Mouse (Mus musculus) stomach, embryonic 15.5 days (tissue): Measurements from ENCODE around the gene Jmjd6. TPM values are rescaled to one million over a fixed set of nuclear protein-coding genes. Genes with fewer than 3 reads are reported as not detected.
A peak's percentile ranks its signal among the peaks of the same experiment; 100 is the strongest.

Experiments
- ATAC-seq: fragments of 200-750 bp; cut with Nextera tagmentation; 2 replicates; pipeline ENCODE4 v1.8.0; 2017; ENCODE audit warnings: low read depth, moderate number of reproducible peaks, moderate TSS enrichment; ENCODE audit not compliant: insufficient read depth, low FRiP score
- H3K27ac ChIP-seq: fragments of 300-500 bp; sonication (generic); 2 replicates; pipeline ENCODE4 v1.5.1; 2015; ENCODE audit warnings: mild to moderate bottlenecking, inconsistent platforms
- H3K27me3 ChIP-seq: fragments of 300-500 bp; sonication (generic); replicated peaks from 2 replicates; pipeline ENCODE4 v1.6.1; 2015; ENCODE audit warnings: inconsistent platforms
- H3K36me3 ChIP-seq: fragments of 300-500 bp; sonication (generic); 2 replicates; pipeline ENCODE4 v1.6.1; 2015; ENCODE audit warnings: inconsistent platforms
- H3K4me1 ChIP-seq: fragments of 300-500 bp; sonication (generic); 2 replicates; pipeline ENCODE4 v1.6.1; 2015; ENCODE audit warnings: inconsistent platforms
- H3K4me2 ChIP-seq: fragments of 300-500 bp; sonication (generic); 2 replicates; pipeline ENCODE4 v1.6.1; 2015; ENCODE audit warnings: mild to moderate bottlenecking, inconsistent platforms
- H3K4me3 ChIP-seq: fragments of 300-500 bp; sonication (generic); replicated peaks from 2 replicates; pipeline ENCODE4 v1.5.1; 2015; ENCODE audit warnings: inconsistent platforms
- H3K9ac ChIP-seq: fragments of 300-500 bp; sonication (generic); 2 replicates; pipeline ENCODE4 v1.6.1; 2015; ENCODE audit warnings: inconsistent platforms
- H3K9me3 ChIP-seq: fragments of 300-500 bp; sonication (generic); 2 replicates; pipeline ENCODE4 v1.6.1; 2016; ENCODE audit warnings: inconsistent platforms
- WGBS: fragments of 180-500 bp; shearing (Covaris S2); methylation state at CpG from one replicate; pipeline ENCODE4 v1.1.7; 2015; 5-methylcytosine and 5-hydroxymethylcytosine counted together
- polyA plus RNA-seq: library from polyadenylated mRNA; unstranded; fragments of >200 nt; fragmentation: Nextera tagmentation; extraction: Ambion mirVana; gene quantifications from 2 replicates; pipeline ENCODE4 v1.2.1, GENCODE M21; 2015

The Jmjd6 gene
- polyA plus RNA-seq, 1 experiment from 2014 or later: 76.3 TPM

DNA sequence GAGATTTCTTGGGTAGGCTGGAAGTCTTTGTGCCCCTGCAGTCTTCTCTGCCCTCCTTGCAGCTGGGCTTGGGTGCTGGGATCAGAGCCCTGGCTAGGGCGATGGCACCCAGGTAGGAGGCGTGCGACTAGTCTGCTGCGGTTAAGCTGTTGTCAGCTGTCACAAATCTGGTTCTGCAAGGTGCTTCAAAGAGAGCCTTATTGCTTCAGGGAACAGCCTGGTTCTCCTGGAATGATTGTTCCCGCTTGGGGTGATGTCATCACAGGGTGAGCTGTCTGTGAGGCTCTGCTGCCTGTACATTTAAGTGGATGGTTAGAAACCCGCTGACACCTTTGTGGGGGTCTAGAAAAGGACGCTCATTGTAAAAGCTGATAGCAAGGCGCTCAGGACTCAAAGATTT lies 26.0 kb upstream of the Jmjd6 start:
- Histone ChIP-seq H3K4me1 (no peaks in the 10 kb centered on the region), H3K27ac (peak overlapping the region; percentile 67; the same call in 1 of the 2 replicates), H3K9me3 (no peaks in the 10 kb centered on the region), H3K4me3 (no peak overlapping the region), H3K4me2 (no peak overlapping the region), H3K27me3 (no peaks in the 10 kb centered on the region), H3K9ac (no peak overlapping the region), H3K36me3 (peaks cover 44% of the 10 kb centered on the region)
- WGBS: 84% methylated on average over 8 of the region's 8 CpGs
- peak; percentile 51; the same call in 1 of the 2 replicates for ATAC-seq

DNA sequence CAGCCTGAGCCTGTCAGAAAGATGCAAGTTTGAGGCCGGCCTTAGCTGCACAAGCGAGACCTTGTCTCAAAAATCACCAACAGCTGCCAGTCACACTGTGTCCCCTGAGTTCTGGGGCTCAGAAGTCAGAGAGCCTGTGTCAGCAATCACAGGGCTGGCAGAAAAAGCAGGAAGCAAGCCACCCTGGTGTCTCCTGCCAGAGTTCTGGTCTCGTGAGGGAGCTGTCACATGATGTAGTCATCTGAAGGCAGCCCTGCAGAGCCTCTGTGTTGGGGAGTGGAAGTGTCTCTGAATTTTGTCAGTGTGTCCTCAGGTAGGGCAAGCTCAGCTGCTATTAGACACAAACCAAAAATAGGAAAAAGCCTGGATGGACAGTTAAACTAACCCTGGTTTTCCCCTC lies 24.9 kb upstream of the Jmjd6 start:
- H3K9ac ChIP-seq: no peak overlapping the region
- WGBS: 74% methylated on average over 3 of the region's 3 CpGs
- H3K27ac ChIP-seq: no peak overlapping the region
- no peaks in the 10 kb centered on the region for H3K4me1 ChIP-seq
- H3K4me2 ChIP-seq: no peak overlapping the region
- ATAC-seq: no peak
- no peaks in the 10 kb centered on the region for H3K9me3 ChIP-seq
- H3K36me3 ChIP-seq: peaks cover 33% of the 10 kb centered on the region
- H3K27me3 ChIP-seq: no peaks in the 10 kb centered on the region
- no peak overlapping the region for H3K4me3 ChIP-seq

DNA sequence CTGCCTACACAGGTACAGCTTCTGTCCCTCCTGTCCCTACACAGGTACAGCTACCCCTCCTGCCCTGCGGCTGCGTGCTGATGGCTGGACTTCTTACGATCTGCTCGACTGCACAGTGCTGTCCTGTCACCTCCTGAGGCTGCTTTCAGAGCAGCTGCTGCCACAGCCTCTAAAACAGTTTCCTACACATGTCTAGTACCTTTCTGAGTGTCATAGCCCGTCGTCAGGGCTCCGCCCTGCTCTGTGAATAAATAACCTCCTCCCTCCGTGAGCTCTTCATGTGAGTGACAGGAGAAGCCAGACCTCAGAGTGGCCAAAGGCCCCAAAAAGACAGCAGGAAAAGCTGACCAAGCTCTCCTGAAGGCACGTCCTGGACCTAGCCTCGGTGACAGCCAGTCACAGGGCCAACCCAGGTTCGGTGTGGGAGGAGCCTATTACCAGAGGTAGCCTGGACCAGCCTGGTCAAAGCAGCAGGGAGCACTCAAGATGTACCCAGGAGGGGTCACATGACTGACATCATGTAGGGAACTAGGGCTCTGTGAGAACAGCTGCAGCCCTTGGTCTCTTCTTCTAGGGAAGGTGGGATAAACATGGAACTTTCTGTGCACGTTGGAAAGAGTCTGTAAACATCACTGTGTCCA lies 22.8 kb upstream of the Jmjd6 start:
- ATAC-seq: no peak
- H3K36me3 ChIP-seq: peaks cover 38% of the 10 kb centered on the region

DNA sequence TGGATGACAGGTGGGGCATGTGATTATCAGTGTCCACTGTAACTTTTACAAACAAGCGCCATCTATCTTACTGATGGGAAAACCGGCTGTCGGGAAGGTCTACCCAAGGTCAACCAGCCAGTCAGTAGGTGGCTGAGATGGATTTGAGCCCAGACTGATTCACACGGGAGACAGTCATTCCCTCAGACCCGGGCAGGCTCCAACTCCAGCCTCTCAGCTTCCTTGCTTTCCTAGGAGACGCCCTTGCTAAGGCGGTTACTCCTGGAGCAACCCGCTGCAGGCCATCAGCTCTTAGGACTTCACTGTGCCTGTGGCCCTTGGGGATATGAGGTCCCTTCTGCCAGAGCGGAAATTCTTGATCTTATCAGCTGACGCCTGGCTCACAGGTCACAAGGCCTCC lies 21.2 kb upstream of the Jmjd6 start:
- Histone ChIP-seq H3K27ac (no peak overlapping the region), H3K4me1 (no peaks in the 10 kb centered on the region), H3K4me3 (no peak overlapping the region), H3K4me2 (no peak overlapping the region), H3K9me3 (no peaks in the 10 kb centered on the region), H3K27me3 (no peaks in the 10 kb centered on the region), H3K9ac (no peak overlapping the region), H3K36me3 (peaks cover 39% of the 10 kb centered on the region)
- no peak for ATAC-seq
- 59% methylated on average over 10 of the region's 10 CpGs for WGBS

More for the DNA sequence above, 22.8 kb upstream of the Jmjd6 start:
- WGBS: 74% methylated on average over 12 of the region's 12 CpGs
- H3K4me3 ChIP-seq: no peak overlapping the region
- H3K4me2 ChIP-seq: no peak overlapping the region
- H3K4me1 ChIP-seq: no peaks in the 10 kb centered on the region
- no peaks in the 10 kb centered on the region for H3K9me3 ChIP-seq
- H3K27ac ChIP-seq: no peak overlapping the region
- no peaks in the 10 kb centered on the region for H3K27me3 ChIP-seq
- H3K9ac ChIP-seq: no peak overlapping the region

DNA sequence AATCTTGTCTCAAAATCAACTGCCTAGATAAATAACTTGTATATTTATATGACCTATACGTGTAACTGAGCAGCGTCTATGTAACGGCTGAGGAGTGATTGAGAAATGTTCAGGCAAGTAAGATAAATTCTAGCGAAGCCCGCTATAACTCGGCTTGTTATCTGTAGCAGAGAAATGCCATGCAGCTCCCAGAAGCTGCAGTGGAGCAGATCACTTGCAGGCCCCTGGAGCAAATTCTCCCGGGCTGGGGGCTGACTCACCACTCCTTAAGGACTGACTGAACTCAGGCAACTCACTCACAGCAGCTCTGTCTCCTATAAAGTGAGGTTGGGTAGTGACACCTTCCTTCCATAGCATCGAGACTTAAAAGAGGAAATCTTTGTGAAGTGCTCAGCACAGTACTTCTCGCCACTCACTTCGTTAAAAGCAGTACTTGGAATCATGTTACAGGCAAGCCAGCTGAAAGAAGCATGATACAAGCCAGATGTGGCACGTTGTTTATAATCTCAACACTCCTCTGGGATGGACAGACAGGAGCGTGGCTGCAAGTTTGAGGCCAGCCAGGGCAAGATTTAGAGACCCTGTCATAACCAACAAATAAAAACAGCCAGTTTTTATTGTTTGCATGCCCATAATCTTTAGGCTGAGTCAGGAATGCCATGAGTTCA lies 14.1 kb upstream of the Jmjd6 start:
- H3K27ac ChIP-seq: no peak overlapping the region
- no peak overlapping the region for H3K4me2 ChIP-seq
- H3K4me3 ChIP-seq: no peak overlapping the region
- no peak for ATAC-seq
- no peaks in the 10 kb centered on the region for H3K9me3 ChIP-seq
- no peaks in the 10 kb centered on the region for H3K27me3 ChIP-seq
- 58% methylated on average over 12 of the region's 12 CpGs for WGBS
- H3K9ac ChIP-seq: no peak overlapping the region
- H3K4me1 ChIP-seq: no peaks in the 10 kb centered on the region; the same call in 1 of the 2 replicates
- peaks cover 21% of the 10 kb centered on the region for H3K36me3 ChIP-seq

DNA sequence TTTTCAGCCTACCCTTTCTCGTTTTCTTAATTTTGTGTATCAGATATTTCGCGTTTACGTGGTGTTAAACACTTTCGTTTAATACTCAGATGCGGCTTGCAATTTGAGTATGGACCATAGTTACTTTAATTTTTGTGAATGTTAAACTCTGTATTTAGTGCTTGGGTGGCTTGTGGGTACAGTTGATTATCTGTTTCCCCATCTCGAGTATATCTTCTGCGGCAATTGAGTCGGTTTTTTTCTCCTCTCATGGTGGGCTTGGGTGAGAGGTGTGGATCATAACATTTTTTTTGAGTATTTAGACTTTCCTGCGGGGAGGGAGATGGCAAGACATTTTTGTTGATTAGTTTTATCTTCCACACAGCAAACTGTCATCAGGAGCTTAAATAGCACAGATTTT lies 11.0 kb upstream of the Jmjd6 start:
- Histone ChIP-seq H3K4me1 (peaks cover 2% of the 10 kb centered on the region; the same call in 1 of the 2 replicates), H3K4me3 (peak overlapping the region; percentile 92), H3K9me3 (no peaks in the 10 kb centered on the region), H3K27ac (peak overlapping the region; percentile 100; the same call in 1 of the 2 replicates), H3K9ac (peak overlapping the region; percentile 53; the same call in 1 of the 2 replicates), H3K36me3 (peaks cover 3% of the 10 kb centered on the region; the same call in 1 of the 2 replicates), H3K27me3 (no peaks in the 10 kb centered on the region), H3K4me2 (peak overlapping the region; percentile 62)
- WGBS: 30% methylated on average over 10 of the region's 10 CpGs
- ATAC-seq: no peak

DNA sequence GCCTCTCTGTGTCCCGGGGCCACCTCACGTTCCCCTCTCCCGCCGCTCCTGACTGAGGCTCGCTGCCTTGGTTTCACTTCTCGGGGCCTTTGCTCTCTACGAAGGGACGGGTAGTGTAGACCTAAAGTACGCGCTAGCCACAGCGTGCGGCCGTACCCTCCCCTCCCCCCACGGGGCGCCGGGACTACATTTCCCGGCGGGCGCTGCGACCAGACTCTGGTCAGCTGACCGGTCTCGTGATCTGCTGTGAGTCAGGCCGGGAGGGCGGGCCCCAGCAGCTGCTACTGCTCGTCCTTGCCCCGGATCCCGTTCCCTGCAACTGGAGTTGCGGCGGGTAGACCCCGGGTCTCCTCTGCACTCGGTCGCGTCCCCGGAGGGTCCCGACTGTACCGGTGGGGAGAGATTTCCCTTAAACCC lies 10.3 kb upstream of the Jmjd6 start:
- Histone ChIP-seq H3K4me1 (peaks cover 2% of the 10 kb centered on the region; the same call in 1 of the 2 replicates), H3K4me2 (peak overlapping the region; percentile 62), H3K9ac (peak overlapping the region; percentile 69; the same call in 1 of the 2 replicates), H3K4me3 (peak overlapping the region; percentile 92), H3K9me3 (no peaks in the 10 kb centered on the region), H3K27me3 (no peaks in the 10 kb centered on the region), H3K36me3 (peaks cover 6% of the 10 kb centered on the region; the same call in 1 of the 2 replicates), H3K27ac (peak overlapping the region; percentile 100)
- ATAC-seq: peak; percentile 90
- under 1% methylated on average over 36 of the region's 36 CpGs for WGBS

DNA sequence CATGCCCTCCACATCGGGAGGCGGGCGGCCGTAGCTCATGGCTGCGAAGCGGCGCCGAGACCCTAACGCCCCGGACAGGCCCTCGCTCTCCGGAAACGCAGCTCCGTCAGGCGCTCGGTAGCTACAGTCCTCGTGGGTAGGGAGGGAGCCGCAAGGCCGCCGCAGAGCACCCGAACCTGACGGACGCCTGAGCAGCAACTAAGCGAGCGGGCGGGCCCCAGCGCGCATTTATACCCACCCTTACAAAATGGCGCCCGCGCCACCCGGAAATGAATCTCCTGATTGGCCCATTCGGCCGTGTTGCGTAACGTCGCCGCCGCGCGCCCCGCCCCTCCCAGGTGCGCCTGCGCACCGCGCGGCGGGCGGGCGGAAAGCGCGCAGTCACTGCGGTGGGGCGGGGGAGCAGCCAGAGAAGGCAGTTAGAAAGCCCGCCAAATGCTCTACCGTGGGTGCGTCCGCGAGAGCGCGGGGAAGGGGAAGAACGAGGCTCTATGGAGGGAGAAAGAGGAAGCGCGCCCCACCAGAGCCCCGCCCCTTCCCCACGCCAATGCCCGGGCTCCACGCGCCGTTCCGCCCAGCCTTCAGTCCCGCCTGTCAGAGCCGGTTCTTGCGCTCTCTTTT lies 9.8 kb upstream of the Jmjd6 start, which contains the start of gene Srsf2:
Srsf2 (minus strand) TSS at position 204 of the 621 bp plus-strand sequence.
- H3K27me3 ChIP-seq: no peaks in the 10 kb centered on the region
- H3K9ac ChIP-seq: peak within 1 kb of the TSS; percentile 90
- H3K36me3 ChIP-seq: peaks cover 11% of the 10 kb centered on the region; the same call in 1 of the 2 replicates
- H3K27ac ChIP-seq: peak within 1 kb of the TSS; percentile 100
- H3K4me3 ChIP-seq: peak within 1 kb of the TSS; percentile 92
- under 1% methylated on average over 70 of the region's 74 CpGs for WGBS
- H3K9me3 ChIP-seq: no peaks in the 10 kb centered on the region
- H3K4me1 ChIP-seq: peaks cover 2% of the 10 kb centered on the region; the same call in 1 of the 2 replicates
- peak; percentile 87 for ATAC-seq
- H3K4me2 ChIP-seq: peak within 1 kb of the TSS; percentile 68

DNA sequence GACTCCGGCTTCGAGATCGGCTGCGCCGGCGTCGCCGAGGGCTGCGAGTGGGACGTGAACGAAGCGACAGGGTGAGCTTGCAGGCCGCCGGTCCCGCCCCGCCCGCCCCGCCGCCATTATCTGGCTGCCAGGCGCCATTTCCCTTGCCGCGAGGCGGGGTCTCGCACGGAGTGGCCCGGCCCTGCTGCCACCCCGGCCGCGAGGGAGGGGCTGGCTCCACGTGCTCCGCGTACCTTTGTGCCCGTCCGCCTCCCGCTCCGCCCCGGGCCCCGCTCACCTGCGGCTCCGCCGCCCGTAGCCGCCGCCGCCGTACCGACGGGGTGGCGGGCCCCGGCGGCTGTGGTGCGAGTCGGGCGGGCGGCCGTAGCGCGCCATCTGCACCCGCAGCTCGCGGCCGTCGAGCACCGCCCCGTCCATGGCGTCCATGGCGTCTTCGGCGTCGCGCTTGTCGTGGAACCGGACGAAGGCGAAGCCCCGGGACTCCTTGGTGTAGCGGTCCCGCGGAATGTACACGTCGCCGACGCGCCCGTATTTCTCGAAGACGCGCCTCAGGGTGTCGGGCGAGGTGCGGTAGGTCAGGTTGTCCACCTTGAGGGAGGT lies 9.1 kb upstream of the Jmjd6 start, which contains the start of gene Mfsd11:
Mfsd11 (plus strand) TSS at position 150 of the 600 bp plus-strand sequence.
- H3K27ac ChIP-seq: peak within 1 kb of the TSS; percentile 100
- H3K9ac ChIP-seq: peak within 1 kb of the TSS; percentile 90
- H3K36me3 ChIP-seq: peaks cover 14% of the 10 kb centered on the region; the same call in 1 of the 2 replicates
- peak within 1 kb of the TSS; percentile 92 for H3K4me3 ChIP-seq
- H3K4me1 ChIP-seq: peaks cover 4% of the 10 kb centered on the region; the same call in 1 of the 2 replicates
- ATAC-seq: peak; percentile 61
- H3K4me2 ChIP-seq: peak within 1 kb of the TSS; percentile 68
- no peaks in the 10 kb centered on the region for H3K9me3 ChIP-seq
- no peaks in the 10 kb centered on the region for H3K27me3 ChIP-seq
- WGBS: under 1% methylated on average over 86 of the region's 91 CpGs

DNA sequence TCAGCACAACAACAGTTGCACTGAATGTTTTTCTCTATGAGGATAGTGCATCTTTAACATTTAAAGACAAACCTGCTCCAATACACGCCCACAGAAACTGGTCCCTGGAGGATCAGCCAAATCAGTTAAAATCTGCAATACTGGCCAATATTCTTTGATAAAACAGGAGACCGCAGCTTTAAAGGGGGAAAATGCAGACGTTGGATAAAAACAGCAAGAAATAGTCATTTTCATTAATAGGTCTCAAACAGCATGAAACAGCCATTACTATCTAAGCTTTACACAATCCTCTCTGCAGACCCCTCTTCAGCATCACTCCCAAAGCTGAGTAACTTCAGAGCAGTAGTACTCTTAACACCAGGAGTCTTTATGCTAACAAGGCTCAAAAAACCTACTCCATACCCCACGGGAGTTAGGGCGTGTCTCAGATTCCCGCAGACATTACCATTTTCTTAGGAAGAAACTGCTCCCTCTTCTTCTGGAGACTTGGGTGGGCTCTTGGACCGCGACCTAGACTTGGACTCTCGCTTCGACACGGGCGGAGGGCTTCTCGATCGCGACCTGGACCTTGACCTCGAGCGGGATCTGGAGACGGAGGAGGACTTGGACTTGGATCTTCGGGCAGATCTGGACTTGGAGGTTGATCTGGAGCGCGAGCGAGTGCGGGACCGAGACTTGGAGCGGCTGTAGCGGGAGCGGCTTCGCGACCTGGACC lies 8.5 kb upstream of the Jmjd6 start:
- peak overlapping the region; percentile 90 for H3K9ac ChIP-seq
- H3K4me3 ChIP-seq: peak overlapping the region; percentile 92
- ATAC-seq: no peak
- WGBS: under 1% methylated on average over 29 of the region's 29 CpGs
- H3K9me3 ChIP-seq: no peaks in the 10 kb centered on the region
- peak overlapping the region; percentile 100 for H3K27ac ChIP-seq
- peak overlapping the region; percentile 68 for H3K4me2 ChIP-seq
- peaks cover 5% of the 10 kb centered on the region; the same call in 1 of the 2 replicates for H3K4me1 ChIP-seq
- peaks cover 14% of the 10 kb centered on the region; the same call in 1 of the 2 replicates for H3K36me3 ChIP-seq
- H3K27me3 ChIP-seq: no peaks in the 10 kb centered on the region
